Mouse (Mus musculus): ENCODE measurements around the gene Cnot6l. TPM values are rescaled to one million over a fixed set of nuclear protein-coding genes. Genes with fewer than 3 reads are reported as not detected.

Gene Cnot6l
- total and polyA plus RNA-seq, 3 experiments: 19.6 to 33.4 (median 28.0) TPM

DNA sequence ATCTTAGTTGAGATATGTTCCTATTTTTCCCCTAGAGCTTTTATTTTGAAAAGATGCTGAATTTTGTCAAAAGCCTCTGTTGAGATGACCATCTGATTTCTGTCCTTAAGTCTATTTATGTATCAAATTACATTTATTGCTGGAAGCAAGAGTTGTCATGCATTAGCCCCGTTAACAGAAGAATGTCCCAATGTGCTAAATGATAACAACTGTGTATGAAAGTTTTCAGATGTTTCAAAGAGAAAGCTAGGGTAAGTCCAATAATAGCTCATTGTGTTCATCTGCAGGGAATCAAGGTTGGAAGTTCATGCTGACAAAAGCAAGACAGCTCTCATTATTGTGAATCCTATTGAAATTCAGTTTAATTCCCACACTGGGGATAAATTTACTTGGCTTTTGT lies 129.9 kb downstream of the Cnot6l start:
- H3K4me2 ChIP-seq (ENCODE audit: insufficient read depth, low read depth, poor library complexity, severe bottlenecking): no peak overlapping the region
- H3K36me3 ChIP-seq (replicated peaks in 1 of 2; ENCODE audit: control insufficient read depth in 1 of 2, insufficient read depth in 1 of 2, low read length in 1 of 2): no peaks in the 10 kb centered on the region
- H3K27ac ChIP-seq (ENCODE audit: insufficient read depth, low read depth): no peak overlapping the region
- TF ChIP-seq NELFE (IDR thresholded peaks at IDR 0.05; ENCODE audit: low read depth, low read length) (no peak), RCOR1 (conservative IDR thresholded peaks at IDR 0.05; ENCODE audit: low read depth, low read length) (no peak), ETS1 (conservative IDR thresholded peaks at IDR 0.05; ENCODE audit: low read depth, low read length) (no peak), USF1 (IDR thresholded peaks at IDR 0.05; ENCODE audit: low read depth, low read length) (no peak), NRF1 (IDR thresholded peaks at IDR 0.05; ENCODE audit: low read depth, low read length) (no peak), SMC3 (IDR thresholded peaks at IDR 0.05; ENCODE audit: low read depth, low read length) (no peak), PAX5 (IDR thresholded peaks at IDR 0.05; ENCODE audit: low read length) (no peak), ZKSCAN1 (IDR thresholded peaks at IDR 0.05; ENCODE audit: borderline replicate concordance, low read depth, low read length) (no peak), ELF1 (IDR thresholded peaks at IDR 0.05; ENCODE audit: low read depth, low read length) (no peak), JUN (IDR thresholded peaks at IDR 0.05; ENCODE audit: insufficient read depth, low read depth, low read length) (no peak), MAZ (IDR thresholded peaks at IDR 0.05; ENCODE audit: low read depth, low read length) (no peak), POLR2AphosphoS2 (IDR thresholded peaks at IDR 0.05; ENCODE audit: low read depth, low read length) (no peak), CHD2 (IDR thresholded peaks at IDR 0.05; ENCODE audit: low read length) (no peak)
- no peak for DNase-seq (ENCODE audit: extremely low read depth)
- no peak overlapping the region for H3K9ac ChIP-seq (ENCODE audit: insufficient read depth, low read depth)
- no peak overlapping the region for H3K4me3 ChIP-seq (replicated peaks in 1 of 3; ENCODE audit: low read depth in 2 of 3, low read length in 2 of 3, poor library complexity in 1 of 3)
- no peaks in the 10 kb centered on the region for H3K79me2 ChIP-seq (replicated peaks; ENCODE audit: control insufficient read depth, extremely low read depth, insufficient read depth, poor library complexity, severe bottlenecking)
- no peaks in the 10 kb centered on the region for H3K9me3 ChIP-seq (replicated peaks; ENCODE audit: low read length)
- peaks cover 2 to 13% of the 10 kb centered on the region in 2 experiments; a peak in 2 of 4 replicates for H3K4me1 ChIP-seq (ENCODE audit: control insufficient read depth in 1 of 2, insufficient read depth in 2 of 2)
- H3K27me3 ChIP-seq (replicated peaks): no peaks in the 10 kb centered on the region
- dilution Hi-C loops (cut with MboI; ENCODE audit: extremely low pct_ligation_motif_present, extremely low pct_unique_long_range_greater_than_20kb, low sequenced_read_pairs): no loop called here
- in situ Hi-C loops (cut with MboI; ENCODE audit: low pct_ligation_motif_present, low pct_unique_long_range_greater_than_20kb, low sequenced_read_pairs): no loop called here

DNA sequence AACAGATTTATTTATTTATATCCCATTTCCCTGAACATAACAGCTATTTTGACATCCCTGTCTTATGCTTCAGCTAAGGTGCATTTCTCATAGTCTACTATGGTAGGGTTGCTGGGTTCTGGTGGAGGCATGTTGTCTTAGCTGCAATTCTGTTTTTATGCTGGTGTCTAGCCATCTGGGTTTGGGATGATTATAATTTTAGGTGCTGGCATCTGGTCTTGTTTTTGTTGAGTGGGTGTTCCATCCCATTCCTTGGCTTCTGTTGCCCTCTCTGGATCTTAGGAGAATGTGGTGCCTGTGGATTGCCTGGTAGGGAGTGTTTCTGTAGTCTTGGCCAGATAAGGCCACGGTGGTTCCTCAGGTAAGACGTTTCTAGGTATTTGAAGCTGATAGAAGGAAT lies 134.2 kb downstream of the Cnot6l start:
- Histone ChIP-seq H3K27ac (ENCODE audit: insufficient read depth, low read depth) (no peak overlapping the region), H3K4me3 (replicated peaks in 1 of 3; ENCODE audit: low read depth in 2 of 3, low read length in 2 of 3, poor library complexity in 1 of 3) (no peak overlapping the region), H3K9me3 (replicated peaks; ENCODE audit: low read length) (no peaks in the 10 kb centered on the region), H3K4me1 (ENCODE audit: control insufficient read depth in 1 of 2, insufficient read depth in 2 of 2) (no peaks in the 10 kb centered on the region), H3K27me3 (replicated peaks) (no peaks in the 10 kb centered on the region), H3K4me2 (ENCODE audit: insufficient read depth, low read depth, poor library complexity, severe bottlenecking) (no peak overlapping the region), H3K9ac (ENCODE audit: insufficient read depth, low read depth) (no peak overlapping the region), H3K36me3 (replicated peaks in 1 of 2; ENCODE audit: control insufficient read depth in 1 of 2, insufficient read depth in 1 of 2, low read length in 1 of 2) (no peaks in the 10 kb centered on the region), H3K79me2 (replicated peaks; ENCODE audit: control insufficient read depth, extremely low read depth, insufficient read depth, poor library complexity, severe bottlenecking) (no peaks in the 10 kb centered on the region)
- TF ChIP-seq MYC (IDR thresholded peaks at IDR 0.05; ENCODE audit: low read depth, low read length): no peak
- no peak for TF ChIP-seq JUN (IDR thresholded peaks at IDR 0.05; ENCODE audit: insufficient read depth, low read depth, low read length)
- TF ChIP-seq NELFE (IDR thresholded peaks at IDR 0.05; ENCODE audit: low read depth, low read length): no peak
- TF ChIP-seq EP300 (IDR thresholded peaks at IDR 0.05; ENCODE audit: low read length): no peak
- TF ChIP-seq TBP (conservative IDR thresholded peaks at IDR 0.05; ENCODE audit: low read depth, low read length): no peak
- no peak for TF ChIP-seq POLR2A (IDR thresholded peaks at IDR 0.05; ENCODE audit: low read depth, low read length)
- TF ChIP-seq ZKSCAN1 (IDR thresholded peaks at IDR 0.05; ENCODE audit: borderline replicate concordance, low read depth, low read length): no peak
- TF ChIP-seq JUND (conservative IDR thresholded peaks at IDR 0.05; ENCODE audit: low read depth, low read length): no peak
- TF ChIP-seq TCF12 (IDR thresholded peaks at IDR 0.05; ENCODE audit: low read depth, low read length): no peak
- no peak for TF ChIP-seq NRF1 (IDR thresholded peaks at IDR 0.05; ENCODE audit: low read depth, low read length)
- no peak for TF ChIP-seq E2F4 (IDR thresholded peaks at IDR 0.05; ENCODE audit: insufficient replicate concordance, low read depth, low read length)
- no peak for TF ChIP-seq USF1 (IDR thresholded peaks at IDR 0.05; ENCODE audit: low read depth, low read length)
- dilution Hi-C loops (cut with MboI; ENCODE audit: extremely low pct_ligation_motif_present, extremely low pct_unique_long_range_greater_than_20kb, low sequenced_read_pairs): no loop called here
- in situ Hi-C loops (cut with MboI; ENCODE audit: low pct_ligation_motif_present, low pct_unique_long_range_greater_than_20kb, low sequenced_read_pairs): no loop called here
- DNase-seq (ENCODE audit: extremely low read depth): no peak

Other genes with a start within 250 kb of the Cnot6l start
- gene Cxcl13, start 207.2 kb downstream of the Cnot6l start, total RNA-seq (2012; rRNA removed): not detected in 2 replicates
- gene Cxcl13, start 207.2 kb downstream of the Cnot6l start, total RNA-seq (2014; rRNA removed): not detected in 2 replicates
- not detected in 2 replicates for gene Cxcl13, start 207.2 kb downstream of the Cnot6l start, polyA plus RNA-seq (2012; ENCODE audit: insufficient read length, low read depth)
- gene Mrpl1, start 45.3 kb upstream of the Cnot6l start, total RNA-seq (2012; rRNA removed): 31.3 and 36.8 TPM in 2 replicates
- gene Mrpl1, start 45.3 kb upstream of the Cnot6l start, total RNA-seq (2014; rRNA removed): 77.6 and 82.2 TPM in 2 replicates
- 44.2 and 53.7 TPM in 2 replicates for gene Mrpl1, start 45.3 kb upstream of the Cnot6l start, polyA plus RNA-seq (2012; ENCODE audit: insufficient read length, low read depth)
- 3.3 and 5.4 TPM in 2 replicates for gene Fras1, start 209.8 kb upstream of the Cnot6l start, total RNA-seq (2012; rRNA removed)
- gene Fras1, start 209.8 kb upstream of the Cnot6l start, total RNA-seq (2014; rRNA removed): 1.7 and 2.1 TPM in 2 replicates
- gene Fras1, start 209.8 kb upstream of the Cnot6l start, polyA plus RNA-seq (2012; ENCODE audit: insufficient read length, low read depth): 4.4 and 5.8 TPM in 2 replicates

Measured in CH12.LX (cell line).